Mouse (Mus musculus) hindbrain, embryonic 13.5 days (tissue): ENCODE measurements at regions not wholly inside any gene's neighbourhood (a gene's known extent, or its start where the extent isn't known, plus 50 kb on each side); places are given as distances from the start of the nearest gene placed in this dataset.
A peak's percentile ranks its signal among the peaks of the same experiment; 100 is the strongest.
"Not testable (repeated sequence)": the region's sequence is repeated elsewhere in the genome, so short reads cannot be mapped to it uniquely, and the experiment has no call there.

Experiments used
- ATAC-seq: fragments of 200-750 bp; cut with Nextera tagmentation; 2 replicates; pipeline ENCODE4 v1.8.0; 2017; ENCODE audit warnings: moderate TSS enrichment; ENCODE audit not compliant: low FRiP score
- H3K27ac ChIP-seq: fragments of 300-500 bp; sonication (generic); 2 replicates; pipeline ENCODE4 v1.5.1; 2015; ENCODE audit warnings: inconsistent platforms, mild to moderate bottlenecking, moderate library complexity
- H3K27me3 ChIP-seq: fragments of 300-500 bp; sonication (generic); 2 replicates; pipeline ENCODE4 v1.6.1; 2015; ENCODE audit warnings: mild to moderate bottlenecking, inconsistent platforms
- H3K36me3 ChIP-seq: fragments of 300-500 bp; sonication (generic); 2 replicates; pipeline ENCODE4 v1.6.1; 2015; ENCODE audit warnings: mild to moderate bottlenecking, inconsistent platforms
- H3K4me1 ChIP-seq: fragments of 300-500 bp; sonication (generic); replicated peaks from 2 replicates; pipeline ENCODE4 v1.6.1; 2015; ENCODE audit warnings: inconsistent platforms
- H3K4me2 ChIP-seq: fragments of 300-500 bp; sonication (generic); 2 replicates; pipeline ENCODE4 v1.6.1; 2015; ENCODE audit warnings: inconsistent platforms, mild to moderate bottlenecking, moderate library complexity
- H3K4me3 ChIP-seq: fragments of 300-500 bp; sonication (generic); 2 replicates; pipeline ENCODE4 v1.5.1; 2015; ENCODE audit warnings: mild to moderate bottlenecking, inconsistent platforms
- H3K9ac ChIP-seq: fragments of 300-500 bp; sonication (generic); 2 replicates; pipeline ENCODE4 v1.6.1; 2015; ENCODE audit warnings: mild to moderate bottlenecking, inconsistent platforms
- H3K9me3 ChIP-seq: fragments of 300-500 bp; sonication (generic); 2 replicates; pipeline ENCODE4 v1.6.1; 2016; ENCODE audit warnings: inconsistent platforms
- WGBS: fragments of 180-500 bp; shearing (Covaris S2); methylation state at CpG from one replicate; pipeline ENCODE4 v1.1.7; 2015; 5-methylcytosine and 5-hydroxymethylcytosine counted together

- Histone ChIP-seq H3K27me3 (no peaks in the 10 kb centered on the region), H3K9ac (no peak overlapping the region), H3K27ac (no peak overlapping the region), H3K4me2 (no peak overlapping the region), H3K9me3 (no peaks in the 10 kb centered on the region), H3K36me3 (no peaks in the 10 kb centered on the region), H3K4me1 (peaks cover 15% of the 10 kb centered on the region), H3K4me3 (no peak overlapping the region)
- WGBS, result 58% methylated on average over 3 of the region's 3 CpGs
- ATAC-seq, result no peak
Observed at GRCm38 (mm10) chr8:78099091-78099490, 114.0 kb upstream of the Ttc29 start.

- Histone ChIP-seq H3K4me2 (no peak overlapping the region), H3K27ac (no peak overlapping the region), H3K4me3 (no peak overlapping the region), H3K9ac (no peak overlapping the region), H3K27me3 (no peaks in the 10 kb centered on the region), H3K36me3 (no peaks in the 10 kb centered on the region), H3K4me1 (no peaks in the 10 kb centered on the region), H3K9me3 (no peaks in the 10 kb centered on the region)
- no peak for ATAC-seq
- WGBS, result 58% methylated on average over 7 of the region's 7 CpGs
Observed at GRCm38 (mm10) chr8:78107339-78107738, 105.8 kb upstream of the Ttc29 start.

GRCm38 (mm10) chr8:78110003-78110649 lies 103.0 kb upstream of the Ttc29 start:
- H3K4me1 ChIP-seq, result no peaks in the 10 kb centered on the region
- H3K27ac ChIP-seq, result no peak overlapping the region
- 91% methylated on average over 3 of the region's 3 CpGs for WGBS
- no peaks in the 10 kb centered on the region for H3K36me3 ChIP-seq
- H3K9me3 ChIP-seq, result no peaks in the 10 kb centered on the region
- H3K27me3 ChIP-seq, result no peaks in the 10 kb centered on the region
- ATAC-seq, result no peak
- H3K4me2 ChIP-seq, result no peak overlapping the region
- H3K9ac ChIP-seq, result no peak overlapping the region
- H3K4me3 ChIP-seq, result no peak overlapping the region

DNA sequence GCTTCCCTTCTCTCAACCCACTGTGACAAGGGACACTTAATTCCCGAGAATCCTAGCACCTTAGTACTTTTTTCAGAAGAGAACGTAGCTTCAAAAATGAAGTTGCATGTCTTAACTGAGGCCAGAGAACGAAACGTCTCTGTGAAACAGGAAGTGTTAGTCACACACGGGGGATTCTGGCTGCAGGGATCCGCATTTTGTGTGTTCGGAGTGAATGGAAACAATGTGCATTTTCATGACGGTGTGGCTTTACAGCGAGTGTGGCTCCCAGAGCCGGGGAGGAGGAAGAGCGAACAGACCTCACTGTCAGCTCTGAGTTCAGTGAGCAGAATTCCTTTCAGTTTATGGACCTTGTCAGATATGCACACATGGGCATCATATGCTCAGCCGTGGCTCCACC lies 100.0 kb upstream of the Ttc29 start:
- Histone ChIP-seq H3K27me3 (no peaks in the 10 kb centered on the region), H3K9ac (no peak overlapping the region), H3K9me3 (no peaks in the 10 kb centered on the region), H3K27ac (no peak overlapping the region), H3K4me1 (no peaks in the 10 kb centered on the region), H3K4me2 (no peak overlapping the region), H3K4me3 (no peak overlapping the region), H3K36me3 (no peaks in the 10 kb centered on the region)
- 53% methylated on average over 12 of the region's 12 CpGs for WGBS
- no peak for ATAC-seq

DNA sequence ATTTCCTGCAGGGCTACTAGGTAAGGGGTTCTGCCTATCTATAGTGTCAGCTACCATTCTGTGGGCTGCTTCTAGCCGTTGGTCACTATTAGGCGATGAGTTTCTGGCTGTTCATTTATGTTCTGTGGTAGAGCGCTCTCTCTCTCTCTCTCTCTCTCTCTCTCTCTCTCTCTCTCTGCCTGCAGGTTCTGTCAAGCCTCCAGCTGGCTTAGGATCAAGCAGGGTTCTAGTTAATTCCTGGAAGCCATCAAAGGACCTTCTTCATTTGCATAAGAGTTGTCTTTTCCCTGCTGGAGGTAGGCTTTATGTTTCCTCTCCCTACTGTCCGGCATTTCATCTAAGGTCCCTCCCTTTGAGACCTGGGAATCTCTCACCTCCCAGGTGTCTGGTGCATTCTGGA lies 98.6 kb upstream of the Ttc29 start:
- Histone ChIP-seq H3K36me3 (no peaks in the 10 kb centered on the region), H3K4me2 (no peak overlapping the region), H3K9me3 (no peaks in the 10 kb centered on the region), H3K27me3 (no peaks in the 10 kb centered on the region), H3K9ac (no peak overlapping the region), H3K4me3 (no peak overlapping the region), H3K4me1 (0 out of 2 replicates have a peak, but pooled peaks cover 6% of the 10 kb centered on the region), H3K27ac (no peak overlapping the region)
- WGBS, result 30% methylated on average over 4 of the region's 4 CpGs
- ATAC-seq, result no peak

GRCm38 (mm10) chr8:78117191-78117590 lies 95.9 kb upstream of the Ttc29 start:
- Histone ChIP-seq H3K27me3 (no peaks in the 10 kb centered on the region), H3K4me2 (no peak overlapping the region), H3K4me3 (no peak overlapping the region), H3K4me1 (peaks cover 8% of the 10 kb centered on the region; the same call in 1 of the 2 replicates), H3K27ac (no peak overlapping the region), H3K36me3 (no peaks in the 10 kb centered on the region), H3K9ac (no peak overlapping the region), H3K9me3 (no peaks in the 10 kb centered on the region)
- no peak for ATAC-seq

DNA sequence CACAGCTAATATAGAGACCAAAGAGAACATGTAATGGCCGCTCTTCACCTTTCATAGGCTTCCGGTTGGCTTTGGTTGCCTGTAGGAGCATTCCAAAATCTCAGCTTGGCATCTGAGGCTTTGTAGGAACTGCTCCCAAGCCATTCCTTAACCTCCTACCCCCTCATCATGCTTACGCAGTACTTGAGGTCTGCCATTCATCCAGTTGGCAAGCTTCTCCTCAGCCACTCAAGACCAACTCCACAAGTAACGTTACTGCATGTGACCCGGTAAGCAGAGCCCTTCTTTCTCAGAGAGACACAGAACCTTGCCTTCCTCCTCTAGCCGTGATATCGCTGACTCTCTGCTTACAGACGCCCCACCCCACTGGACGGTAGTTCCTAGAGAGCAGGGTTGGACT lies 94.6 kb upstream of the Ttc29 start:
- no peaks in the 10 kb centered on the region for H3K9me3 ChIP-seq
- no peak for ATAC-seq
- peaks cover 8% of the 10 kb centered on the region; the same call in 1 of the 2 replicates for H3K4me1 ChIP-seq
- no peaks in the 10 kb centered on the region for H3K27me3 ChIP-seq
- H3K36me3 ChIP-seq, result no peaks in the 10 kb centered on the region
- no peak overlapping the region for H3K9ac ChIP-seq
- H3K27ac ChIP-seq, result no peak overlapping the region
- WGBS, result 93% methylated on average over 9 of the region's 9 CpGs
- no peak overlapping the region for H3K4me3 ChIP-seq
- no peak overlapping the region for H3K4me2 ChIP-seq

- 60% methylated on average over 11 of the region's 11 CpGs for WGBS
- Histone ChIP-seq H3K9ac (no peak overlapping the region), H3K4me3 (no peak overlapping the region), H3K4me1 (peaks cover 8% of the 10 kb centered on the region; the same call in 1 of the 2 replicates), H3K9me3 (no peaks in the 10 kb centered on the region), H3K27me3 (no peaks in the 10 kb centered on the region), H3K27ac (no peak overlapping the region), H3K4me2 (no peak overlapping the region), H3K36me3 (no peaks in the 10 kb centered on the region)
- ATAC-seq, result peak; percentile 69; the same call in 1 of the 2 replicates
Observed at GRCm38 (mm10) chr8:78119682-78120081, 93.4 kb upstream of the Ttc29 start.

- Histone ChIP-seq H3K4me2 (no peak overlapping the region), H3K27me3 (no peaks in the 10 kb centered on the region), H3K9me3 (no peaks in the 10 kb centered on the region), H3K4me1 (peaks cover 7% of the 10 kb centered on the region; the same call in 1 of the 2 replicates), H3K27ac (no peak overlapping the region), H3K36me3 (no peaks in the 10 kb centered on the region), H3K4me3 (no peak overlapping the region), H3K9ac (no peak overlapping the region)
- 62% methylated on average over 5 of the region's 5 CpGs for WGBS
- ATAC-seq, result no peak
Observed at GRCm38 (mm10) chr8:78124248-78124647, 88.8 kb upstream of the Ttc29 start.

GRCm38 (mm10) chr8:78127852-78128251 lies 85.2 kb upstream of the Ttc29 start:
- no peaks in the 10 kb centered on the region for H3K9me3 ChIP-seq
- ATAC-seq, result no peak
- no peak overlapping the region for H3K9ac ChIP-seq
- no peak overlapping the region for H3K27ac ChIP-seq
- 5% methylated on average over 2 of the region's 2 CpGs for WGBS
- no peaks in the 10 kb centered on the region for H3K36me3 ChIP-seq
- 0 out of 2 replicates have a peak, but pooled peaks cover 11% of the 10 kb centered on the region for H3K27me3 ChIP-seq
- no peak overlapping the region for H3K4me3 ChIP-seq
- H3K4me2 ChIP-seq, result no peak overlapping the region
- H3K4me1 ChIP-seq, result 0 out of 2 replicates have a peak, but pooled peaks cover 6% of the 10 kb centered on the region

GRCm38 (mm10) chr8:78129061-78129460 lies 84.0 kb upstream of the Ttc29 start:
- peak; percentile 77 for ATAC-seq
- Histone ChIP-seq H3K9me3 (no peaks in the 10 kb centered on the region), H3K36me3 (no peaks in the 10 kb centered on the region), H3K27ac (no peak overlapping the region), H3K27me3 (0 out of 2 replicates have a peak, but pooled peaks cover 11% of the 10 kb centered on the region), H3K4me1 (0 out of 2 replicates have a peak, but pooled peaks cover 6% of the 10 kb centered on the region), H3K4me2 (no peak overlapping the region), H3K9ac (no peak overlapping the region), H3K4me3 (no peak overlapping the region)
- WGBS, result 29% methylated on average over 5 of the region's 5 CpGs

DNA sequence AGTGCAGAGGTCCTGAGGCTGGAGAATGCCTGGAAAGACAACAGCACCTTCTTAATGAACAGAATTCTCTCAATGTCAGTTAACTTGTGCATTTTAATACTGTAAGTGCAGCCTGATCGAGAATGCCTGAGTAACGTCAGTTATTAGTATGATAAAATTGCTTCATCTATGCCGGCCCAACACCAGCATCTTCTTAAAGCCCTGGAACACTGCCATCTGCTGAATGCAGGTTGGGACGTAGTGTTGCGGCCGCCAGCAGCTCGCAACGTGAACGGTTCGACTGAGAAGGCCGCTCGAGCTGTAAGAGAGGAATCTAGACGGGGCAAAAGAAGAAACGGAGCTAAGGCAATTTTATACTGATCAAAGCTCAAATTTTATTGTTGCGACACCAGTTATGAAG lies 73.6 kb upstream of the Ttc29 start:
- not testable (repeated sequence) for H3K4me3 ChIP-seq, H3K9ac ChIP-seq, H3K4me2 ChIP-seq, H3K27ac ChIP-seq, ATAC-seq, H3K27me3 ChIP-seq, H3K4me1 ChIP-seq, H3K9me3 ChIP-seq, H3K36me3 ChIP-seq
- 47% methylated on average over 14 of the region's 15 CpGs for WGBS

GRCm38 (mm10) chr8:78147170-78147569 lies 65.9 kb upstream of the Ttc29 start:
- no peak for ATAC-seq
- H3K36me3 ChIP-seq, result no peaks in the 10 kb centered on the region
- H3K27me3 ChIP-seq, result no peaks in the 10 kb centered on the region
- no peaks in the 10 kb centered on the region for H3K9me3 ChIP-seq
- H3K4me3 ChIP-seq, result no peak overlapping the region
- no peak overlapping the region for H3K4me2 ChIP-seq
- 60% methylated on average over 6 of the region's 6 CpGs for WGBS
- H3K9ac ChIP-seq, result no peak overlapping the region
- no peaks in the 10 kb centered on the region for H3K4me1 ChIP-seq
- no peak overlapping the region for H3K27ac ChIP-seq
